Mouse (Mus musculus): ENCODE measurements around the gene Tm6sf1. TPM values are rescaled to one million over a fixed set of nuclear protein-coding genes. Genes with fewer than 3 reads are reported as not detected.

The Tm6sf1 gene
- polyA plus RNA-seq, 1 experiment from 2014 or later = 10.9 TPM

DNA sequence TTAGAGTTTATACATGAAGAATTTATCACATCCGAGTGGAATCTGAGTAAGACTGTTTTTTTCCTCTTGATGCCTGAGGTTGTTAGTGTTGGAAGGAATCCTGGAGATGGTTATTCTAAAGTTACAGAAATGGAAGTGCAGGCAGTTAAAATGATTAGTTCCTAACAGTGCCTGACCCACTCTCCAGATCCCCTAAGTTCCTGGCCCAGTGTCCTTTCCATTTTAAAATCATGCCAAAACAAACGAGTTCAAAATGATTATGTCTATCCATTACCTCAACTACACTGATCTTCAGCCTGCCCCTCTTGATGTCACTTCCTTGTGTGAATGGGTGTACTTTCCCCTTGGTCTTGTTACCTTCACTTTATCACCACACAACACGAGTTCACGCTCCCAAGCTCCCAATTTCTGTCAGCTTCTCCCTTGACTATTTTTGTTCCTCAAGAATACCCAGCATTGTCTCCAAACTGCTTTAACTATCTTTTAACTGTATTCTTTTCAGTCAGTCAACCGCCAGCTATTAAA is 73.8 kb downstream of the Tm6sf1 start:
- H3K9me3 ChIP-seq (ENCODE audit: control insufficient read depth, low read length) = no peaks in the 10 kb centered on the region
- H3K4me2 ChIP-seq (ENCODE audit: low read length) = peak overlapping the region; percentile 79
- DNase-seq = peak; percentile 17
- H3K4me3 ChIP-seq (replicated peaks; ENCODE audit: low read depth, low read length) = peak overlapping the region; percentile 96
- peaks cover 29% of the 10 kb centered on the region for H3K4me1 ChIP-seq (ENCODE audit: control insufficient read depth, insufficient read depth, low read length)
- WGBS = 27% methylated on average over 5 of the region's 5 CpGs
- no peaks in the 10 kb centered on the region for H3K36me3 ChIP-seq (ENCODE audit: control insufficient read depth, insufficient read depth, low read length)
- no peaks in the 10 kb centered on the region for H3K27me3 ChIP-seq (ENCODE audit: control insufficient read depth, insufficient read depth, low read length)
- H3K27ac ChIP-seq (replicated peaks; ENCODE audit: low read depth, low read length) = peak overlapping the region; percentile 99; the same call in 1 of the 2 replicates
- ATAC-seq (ENCODE audit: low FRiP score, low TSS enrichment) = no peak
- H3K9ac ChIP-seq (replicated peaks; ENCODE audit: low read length) = peak overlapping the region; percentile 100

GRCm38 (mm10) chr7:81933061-81933600 is 74.3 kb downstream of the Tm6sf1 start:
- Histone ChIP-seq H3K36me3 (ENCODE audit: control insufficient read depth, insufficient read depth, low read length) (no peaks in the 10 kb centered on the region), H3K9me3 (ENCODE audit: control insufficient read depth, low read length) (no peaks in the 10 kb centered on the region), H3K4me3 (replicated peaks; ENCODE audit: low read depth, low read length) (peak overlapping the region; percentile 96), H3K9ac (replicated peaks; ENCODE audit: low read length) (peak overlapping the region; percentile 100), H3K4me1 (ENCODE audit: control insufficient read depth, insufficient read depth, low read length) (peaks cover 29% of the 10 kb centered on the region), H3K27me3 (ENCODE audit: control insufficient read depth, insufficient read depth, low read length) (no peaks in the 10 kb centered on the region), H3K4me2 (ENCODE audit: low read length) (peak overlapping the region; percentile 79), H3K27ac (replicated peaks; ENCODE audit: low read depth, low read length) (peak overlapping the region; percentile 99)
- WGBS = 4% methylated on average over 23 of the region's 23 CpGs
- ATAC-seq (ENCODE audit: low FRiP score, low TSS enrichment) = peak; percentile 31
- no peak for DNase-seq

DNA sequence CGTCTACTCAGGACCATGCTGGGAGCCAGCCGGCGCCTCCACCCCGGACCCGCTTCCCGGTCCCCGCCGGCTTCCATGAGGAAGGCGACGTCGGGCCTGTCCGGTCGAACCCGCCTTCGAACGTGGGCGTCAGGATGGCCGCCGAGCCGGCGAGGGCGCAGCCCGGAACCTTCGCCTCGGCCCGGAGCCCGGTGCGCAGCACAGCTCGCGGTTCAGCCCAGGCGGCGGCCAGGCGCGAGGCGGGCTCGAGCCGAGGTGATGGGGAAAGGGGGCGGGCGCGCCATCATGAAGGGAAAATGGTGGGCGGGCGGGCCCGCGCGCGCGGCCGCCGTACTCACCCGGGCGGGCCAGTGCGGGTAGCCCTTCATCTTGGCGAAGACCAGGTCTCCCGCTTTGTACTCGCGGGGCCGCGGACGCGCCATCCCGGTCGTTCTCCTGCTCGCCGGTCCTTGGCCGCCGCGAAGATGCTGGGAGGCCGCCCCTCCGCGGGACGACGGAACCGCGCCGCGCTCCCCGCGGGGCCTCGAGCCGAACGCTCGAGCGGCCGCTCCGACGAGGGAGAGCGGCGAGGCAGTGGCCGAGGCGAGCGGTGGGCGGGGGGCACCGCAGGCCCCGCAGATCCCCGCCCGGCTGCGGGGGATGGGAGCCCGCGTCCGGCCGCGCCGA is 74.9 kb downstream of the Tm6sf1 start:
- Histone ChIP-seq H3K4me1 (ENCODE audit: control insufficient read depth, insufficient read depth, low read length) (peaks cover 29% of the 10 kb centered on the region), H3K27me3 (ENCODE audit: control insufficient read depth, insufficient read depth, low read length) (no peaks in the 10 kb centered on the region), H3K27ac (replicated peaks; ENCODE audit: low read depth, low read length) (peak overlapping the region; percentile 99), H3K36me3 (ENCODE audit: control insufficient read depth, insufficient read depth, low read length) (no peaks in the 10 kb centered on the region), H3K9ac (replicated peaks; ENCODE audit: low read length) (peak overlapping the region; percentile 100), H3K9me3 (ENCODE audit: control insufficient read depth, low read length) (no peaks in the 10 kb centered on the region), H3K4me2 (ENCODE audit: low read length) (peak overlapping the region; percentile 79), H3K4me3 (replicated peaks; ENCODE audit: low read depth, low read length) (peak overlapping the region; percentile 96)
- ATAC-seq (ENCODE audit: low FRiP score, low TSS enrichment) (peak; percentile 80), DNase-seq (peak; percentile 85)
- WGBS = under 1% methylated on average over 80 of the region's 103 CpGs

Other genes starting within 250 kb of the Tm6sf1 start
- gene Homer2, start 151.5 kb upstream of the Tm6sf1 start, polyA plus RNA-seq (2014; fragmentation: Nextera tagmentation; extraction: Ambion mirVana) = 19.1 and 21.7 TPM in 2 replicates
- gene Ramac, start 96.1 kb upstream of the Tm6sf1 start, polyA plus RNA-seq (2014; fragmentation: Nextera tagmentation; extraction: Ambion mirVana) = 151 and 157 TPM in 2 replicates
- gene 3110040N11Rik, start 69.5 kb upstream of the Tm6sf1 start, polyA plus RNA-seq (2014; fragmentation: Nextera tagmentation; extraction: Ambion mirVana) = 48.8 and 57.5 TPM in 2 replicates
- gene Btbd1, start 29.6 kb upstream of the Tm6sf1 start, polyA plus RNA-seq (2014; fragmentation: Nextera tagmentation; extraction: Ambion mirVana) = 87.9 and 134 TPM in 2 replicates
- not detected in 2 replicates for gene Gm10160, start 3.2 kb upstream of the Tm6sf1 start, polyA plus RNA-seq (2014; fragmentation: Nextera tagmentation; extraction: Ambion mirVana)
- gene Hdgfl3, start 75.5 kb downstream of the Tm6sf1 start, polyA plus RNA-seq (2014; fragmentation: Nextera tagmentation; extraction: Ambion mirVana) = 99.2 and 99.4 TPM in 2 replicates
- 0.27 and 0.30 TPM in 2 replicates for gene Bnc1, start 133.3 kb downstream of the Tm6sf1 start, polyA plus RNA-seq (2014; fragmentation: Nextera tagmentation; extraction: Ambion mirVana)